Mouse (Mus musculus) granulocyte monocyte progenitor cell, adult 5-6 weeks (primary cell): ENCODE measurements at regions not wholly inside any gene's neighbourhood (a gene's known extent, or its start where the extent isn't known, plus 50 kb on each side); places are given as distances from the start of the nearest gene placed in this dataset.
"Not testable (repeated sequence)": the region's sequence is repeated elsewhere in the genome, so short reads cannot be mapped to it uniquely, and the experiment has no call there.

Experiments used
- ATAC-seq: replicated peaks from 2 replicates; pipeline ENCODE4 v1.8.0; 2016; ENCODE audit warnings: mild to moderate bottlenecking, moderate TSS enrichment, inconsistent platforms; ENCODE audit not compliant: poor library complexity, severe bottlenecking

- ATAC-seq = no peak
Measured at GRCm38 (mm10) chr15:60333573-60334306, 317.3 kb upstream of the 4933412E24Rik start.

- ATAC-seq = no peak
Measured at GRCm38 (mm10) chr15:60317577-60317976, 301.2 kb upstream of the 4933412E24Rik start.

DNA sequence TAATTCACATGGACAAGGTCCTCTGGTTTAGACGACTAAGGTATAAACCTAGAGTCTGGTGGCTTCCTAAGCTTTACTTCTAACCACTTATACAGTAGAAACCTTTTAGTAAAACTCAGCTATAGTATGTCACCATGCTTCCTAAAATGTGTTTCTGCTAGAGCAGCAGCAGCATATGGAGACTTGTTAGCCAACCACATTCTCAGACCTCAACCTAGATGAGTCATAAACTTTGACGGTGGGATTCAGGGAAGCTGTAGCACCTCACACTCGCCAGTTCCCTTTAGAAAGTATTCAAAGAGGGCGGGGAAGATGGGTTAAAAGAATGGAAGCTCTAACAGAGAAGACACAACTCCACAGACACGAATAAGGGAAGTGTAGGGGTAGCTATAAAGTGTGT lies 298.8 kb upstream of the 4933412E24Rik start:
- ATAC-seq = no peak

- no peak for ATAC-seq
Measured at GRCm38 (mm10) chr15:60309909-60310308, 293.5 kb upstream of the 4933412E24Rik start.

DNA sequence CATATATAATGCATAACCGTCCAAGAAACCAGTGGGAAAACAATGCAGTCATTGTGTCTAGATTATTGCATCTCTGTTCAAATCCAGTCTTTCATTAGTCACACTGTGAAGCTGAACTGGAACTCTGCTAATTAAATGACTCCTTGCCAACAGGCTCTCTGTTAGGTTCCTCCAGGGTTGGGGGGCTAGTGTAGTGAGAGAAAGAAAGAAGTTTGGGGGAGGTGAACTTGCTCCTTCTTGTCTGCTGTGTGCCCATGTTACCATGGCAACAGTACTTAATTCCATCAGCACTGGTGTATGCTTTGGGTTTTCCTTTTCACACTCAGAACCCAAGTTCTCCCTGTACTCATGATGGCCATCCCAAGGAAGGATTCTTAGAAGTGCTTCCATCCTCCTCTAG lies 292.6 kb upstream of the 4933412E24Rik start:
- ATAC-seq = no peak

DNA sequence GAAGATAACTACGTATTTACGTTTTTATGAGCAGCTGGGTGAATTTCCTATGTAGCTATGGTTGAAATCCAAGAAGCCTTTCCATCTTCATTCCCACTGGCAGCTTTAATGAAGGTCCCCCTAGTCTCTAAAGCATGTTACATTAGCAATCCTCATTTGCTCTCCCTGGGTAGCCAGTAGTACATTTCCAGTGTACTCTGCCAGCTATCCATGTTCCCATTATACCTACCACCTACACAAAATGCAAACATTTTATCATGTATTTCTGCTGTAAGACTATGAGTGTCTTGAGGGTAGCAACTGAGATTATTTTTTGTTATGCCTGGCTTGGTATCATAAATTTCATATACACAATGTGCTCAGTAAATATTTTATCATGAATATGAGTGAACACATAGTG lies 291.7 kb upstream of the 4933412E24Rik start:
- no peak for ATAC-seq

DNA sequence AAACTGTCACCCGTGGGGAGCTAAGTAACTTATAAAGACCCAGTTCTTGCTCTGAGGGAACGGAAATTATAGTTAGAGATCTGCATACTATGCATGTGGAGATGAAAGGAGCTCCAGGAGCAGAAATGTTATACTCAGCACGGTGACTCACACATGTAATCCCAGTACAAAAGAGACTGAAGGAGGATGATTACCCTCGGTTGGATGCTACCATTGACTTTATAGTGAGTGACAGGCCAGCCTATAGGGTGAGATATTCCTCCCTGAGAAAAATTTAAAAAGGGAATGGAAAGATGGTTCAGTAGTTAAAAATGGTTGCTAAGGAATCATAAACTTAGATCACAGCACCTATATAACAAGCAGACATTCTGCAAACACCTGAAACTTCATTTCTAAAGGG lies 287.1 kb upstream of the 4933412E24Rik start:
- ATAC-seq = no peak

- no peak for ATAC-seq
Measured at GRCm38 (mm10) chr15:60301939-60302338, 285.5 kb upstream of the 4933412E24Rik start.

DNA sequence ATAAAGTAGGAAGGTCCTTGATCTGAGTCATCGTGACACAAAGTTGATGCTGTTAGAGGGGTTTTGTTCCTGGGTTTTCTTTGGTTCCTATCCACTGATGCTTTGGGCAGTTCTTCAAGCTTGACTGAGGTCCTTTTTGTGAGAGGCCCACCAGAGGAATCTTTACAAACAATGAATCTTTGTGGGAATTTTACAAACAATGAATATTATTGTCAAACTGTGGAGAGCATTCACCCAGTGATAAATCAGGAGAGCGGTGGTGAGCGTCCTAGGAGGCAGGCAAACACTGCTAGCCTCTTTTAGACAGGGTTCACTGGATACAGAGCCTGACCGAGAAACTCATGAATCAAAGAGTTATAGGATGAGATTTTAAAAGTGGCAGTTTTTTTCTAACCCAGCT lies 268.9 kb upstream of the 4933412E24Rik start:
- no peak for ATAC-seq

DNA sequence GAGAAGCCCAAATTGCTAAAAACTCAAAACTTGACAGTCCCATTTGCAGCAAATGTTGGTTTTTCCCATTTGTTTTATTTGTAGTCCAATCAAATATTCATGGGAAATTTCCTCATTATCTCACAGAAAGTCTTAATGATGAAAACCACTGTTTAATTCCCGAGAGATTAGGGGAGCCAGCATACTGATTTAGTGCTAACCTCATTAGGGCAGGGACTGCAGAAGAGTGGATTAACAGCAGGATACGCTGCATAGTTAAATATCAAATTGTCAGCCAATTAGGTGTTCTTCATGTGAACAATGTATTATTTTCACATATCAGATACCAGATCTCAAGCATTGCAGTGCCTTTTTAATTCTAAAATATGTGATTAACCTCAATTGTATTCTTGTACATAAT lies 264.0 kb upstream of the 4933412E24Rik start:
- ATAC-seq = no peak

- ATAC-seq = not testable (repeated sequence)
Measured at GRCm38 (mm10) chr15:60253661-60254060, 237.2 kb upstream of the 4933412E24Rik start.

DNA sequence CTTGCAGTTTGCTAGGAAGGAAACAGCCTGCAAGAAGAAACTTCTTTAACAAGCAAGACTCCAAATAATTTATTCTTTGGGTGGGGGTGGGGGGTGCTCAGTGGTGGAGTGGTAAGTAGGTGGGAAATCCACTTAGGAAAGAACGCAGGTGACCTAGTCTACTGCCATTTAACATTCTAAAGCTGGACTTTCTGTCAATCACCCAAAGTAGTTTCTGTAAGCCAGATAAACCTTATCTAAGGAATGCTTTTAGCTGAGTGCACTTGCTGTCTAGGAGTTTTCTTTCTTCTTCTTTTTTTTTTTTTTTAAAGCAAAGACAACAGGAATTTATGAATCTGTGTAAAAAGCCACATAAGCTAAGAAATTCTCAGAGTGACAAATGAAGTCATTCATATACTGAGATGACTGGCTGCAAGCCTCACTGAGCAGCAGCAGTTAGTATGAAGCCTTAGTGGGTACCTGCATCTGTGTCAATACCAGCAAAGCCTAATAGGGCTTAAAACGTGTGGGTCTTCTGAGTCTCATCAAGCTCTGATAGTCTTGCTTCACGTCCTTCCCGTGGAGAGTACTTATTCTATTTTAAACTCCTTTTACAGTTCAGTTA lies 210.0 kb upstream of the 4933412E24Rik start:
- ATAC-seq = no peak

DNA sequence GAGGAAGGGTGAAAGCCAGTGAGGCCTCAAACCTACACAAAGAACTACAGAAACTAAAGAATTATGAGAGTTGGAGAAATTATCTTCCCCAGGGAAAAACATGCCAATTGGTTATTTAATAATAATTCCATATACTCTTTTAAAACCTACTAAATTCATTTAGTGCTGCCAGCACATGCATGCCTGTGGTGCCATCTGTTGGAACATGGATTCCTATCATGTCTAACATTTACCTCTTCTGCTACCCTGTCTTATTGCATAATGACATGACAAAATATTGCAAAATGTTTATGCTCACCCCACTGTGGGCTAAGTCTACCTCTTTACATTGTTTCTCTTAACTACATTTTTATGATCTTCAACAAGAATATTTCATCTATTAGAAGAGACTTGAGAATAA lies 178.7 kb upstream of the 4933412E24Rik start:
- ATAC-seq = no peak

- no peak for ATAC-seq
Measured at GRCm38 (mm10) chr15:60193157-60193556, 176.7 kb upstream of the 4933412E24Rik start.

DNA sequence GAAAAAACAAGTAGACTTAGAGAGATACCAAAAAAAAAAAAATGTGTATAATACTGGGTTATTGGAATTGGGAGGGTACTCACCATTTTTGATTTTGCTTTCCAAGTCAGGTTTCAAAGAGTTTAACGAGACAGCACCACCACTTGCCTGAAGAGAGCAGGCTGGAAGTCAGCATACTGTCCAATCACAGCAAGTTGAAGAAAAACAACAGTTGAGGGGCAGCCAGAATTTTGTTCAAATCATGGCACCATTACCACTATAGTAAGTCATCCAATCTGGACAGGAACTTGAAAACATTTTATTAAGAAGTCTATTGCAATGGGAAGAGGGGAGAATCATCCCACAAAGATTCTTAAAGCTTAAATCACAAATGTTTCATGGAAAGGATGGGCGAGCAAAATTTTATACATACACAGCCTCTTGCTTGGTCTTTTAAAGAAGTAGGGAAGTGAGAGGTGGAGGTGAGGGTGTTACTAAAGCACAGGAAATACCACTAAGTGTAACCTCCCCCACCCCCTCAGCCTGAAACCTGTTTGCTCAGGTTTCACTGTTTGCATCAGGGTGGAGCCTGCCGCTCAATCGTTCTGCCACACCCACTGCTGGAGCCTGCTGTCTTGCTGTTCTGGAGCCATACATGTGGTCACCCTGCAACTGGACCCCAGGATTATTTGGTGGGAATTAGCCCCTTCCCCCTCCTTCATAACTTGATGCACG lies 170.7 kb upstream of the 4933412E24Rik start:
- ATAC-seq = no peak

DNA sequence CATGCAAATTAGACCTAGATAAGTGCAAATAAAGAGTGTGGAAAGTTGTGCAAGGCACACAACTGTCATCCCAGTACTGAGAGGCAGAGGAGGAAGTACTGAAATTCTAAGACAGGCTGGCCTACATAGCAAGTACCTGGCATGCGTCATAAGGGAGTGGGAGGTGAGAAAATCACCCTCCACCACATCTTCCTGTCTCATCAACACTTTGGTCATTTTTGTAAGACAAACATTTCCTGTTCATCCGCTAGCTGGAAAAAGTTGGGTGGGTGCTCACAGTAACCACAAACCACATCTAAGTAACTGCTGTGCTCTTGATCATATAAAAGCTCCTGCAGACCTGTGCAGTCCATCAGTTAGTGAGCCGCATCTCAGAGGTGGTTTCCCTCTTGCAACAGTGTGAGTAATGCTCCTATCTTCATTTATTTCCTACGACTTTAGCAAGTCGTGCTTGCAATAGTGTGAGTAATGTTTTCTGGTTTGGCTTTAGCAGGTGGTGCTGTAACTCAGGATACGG lies 125.2 kb upstream of the 4933412E24Rik start:
- peak; percentile 97 for ATAC-seq

- no peak for ATAC-seq
Measured at GRCm38 (mm10) chr15:60136671-60137070, 120.3 kb upstream of the 4933412E24Rik start.

- ATAC-seq = no peak
Measured at GRCm38 (mm10) chr15:60134515-60134914, 118.1 kb upstream of the 4933412E24Rik start.

DNA sequence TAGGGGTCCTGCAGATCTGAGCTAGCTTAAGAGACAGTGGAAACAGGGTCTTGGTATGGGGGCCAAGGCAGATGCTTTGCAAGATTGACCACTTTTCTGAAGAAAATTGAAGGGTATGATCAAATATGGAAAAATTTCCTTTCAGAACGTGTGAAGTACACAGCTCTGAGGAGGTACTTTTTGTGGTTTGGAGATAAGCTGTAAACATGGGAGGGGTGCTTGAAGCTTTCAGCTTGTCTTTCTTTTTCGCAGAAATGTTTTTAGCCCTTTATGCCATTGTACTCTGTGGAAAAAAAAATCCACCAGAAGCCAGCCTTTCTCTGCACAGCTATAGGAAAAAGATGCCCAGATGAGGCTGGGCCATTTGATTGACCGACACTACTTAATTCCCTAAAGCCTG lies 116.3 kb upstream of the 4933412E24Rik start:
- ATAC-seq = no peak

GRCm38 (mm10) chr15:60124461-60124860 lies 108.0 kb upstream of the 4933412E24Rik start:
- no peak for ATAC-seq

DNA sequence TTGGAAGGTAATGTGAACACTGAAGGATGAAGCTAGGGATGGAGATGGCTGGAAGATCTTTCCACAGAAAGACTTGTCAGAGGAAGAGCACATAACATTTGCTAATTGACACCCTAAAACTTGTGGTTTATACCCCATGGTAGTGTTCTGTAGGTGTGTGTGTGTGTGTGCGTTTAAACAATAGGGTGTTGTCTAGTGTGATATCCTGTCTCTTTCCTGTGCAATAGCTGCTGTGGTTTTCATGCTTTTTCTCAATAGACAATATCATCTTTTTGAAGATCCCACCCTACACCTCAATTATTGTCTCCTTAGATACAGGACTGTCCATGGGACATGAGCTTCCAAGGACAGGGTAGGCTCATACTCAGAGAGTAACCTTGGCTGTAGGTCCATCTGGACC lies 103.5 kb upstream of the 4933412E24Rik start:
- ATAC-seq = no peak
